Mouse (Mus musculus): Measurements from ENCODE around the gene Tmem53. TPM values are rescaled to one million over a fixed set of nuclear protein-coding genes. Genes with fewer than 3 reads are reported as not detected.
A peak's percentile ranks its signal among the peaks of the same experiment; 100 is the strongest.

The Tmem53 gene
- total and polyA plus RNA-seq, 2 experiments from 2014 or later = 59.2 to 65.9 TPM

GRCm38 (mm10) chr4:117296849-117297593 lies 45.3 kb downstream of the Tmem53 start:
- TF ChIP-seq CTCF (IDR thresholded peaks at IDR 0.05; ENCODE audit: low read depth) (no peak), EP300 (IDR thresholded peaks at IDR 0.05; ENCODE audit: low read depth) (no peak)
- WGBS = 84% methylated on average over 19 of the region's 19 CpGs
- H3K9ac ChIP-seq (replicated peaks; ENCODE audit: low read depth, low read length) = no peak overlapping the region
- H3K4me3 ChIP-seq (ENCODE audit: low read depth, low read length) = no peak overlapping the region
- no peak overlapping the region for H3K4me2 ChIP-seq (ENCODE audit: low read depth, low read length)
- no peaks in the 10 kb centered on the region for H3K36me3 ChIP-seq (replicated peaks; ENCODE audit: control insufficient read depth, insufficient read depth, low read length)
- DNase-seq (ENCODE audit: low spot score) = no peak
- no peaks in the 10 kb centered on the region for H3K27me3 ChIP-seq (ENCODE audit: control insufficient read depth, insufficient read depth, low read length)
- H3K27ac ChIP-seq (ENCODE audit: low read depth) = no peak overlapping the region
- no peaks in the 10 kb centered on the region for H3K9me3 ChIP-seq (replicated peaks; ENCODE audit: control insufficient read depth, low read length)
- no peak for ATAC-seq (ENCODE audit: insufficient read depth, low read depth)
- H3K4me1 ChIP-seq (ENCODE audit: control insufficient read depth, insufficient read depth) = no peaks in the 10 kb centered on the region

- TF ChIP-seq CTCF (IDR thresholded peaks at IDR 0.05; ENCODE audit: low read depth) = no peak
- TF ChIP-seq EP300 (IDR thresholded peaks at IDR 0.05; ENCODE audit: low read depth) = no peak
- H3K4me1 ChIP-seq (ENCODE audit: control insufficient read depth, insufficient read depth) = no peaks in the 10 kb centered on the region
- H3K9me3 ChIP-seq (replicated peaks; ENCODE audit: control insufficient read depth, low read length) = no peaks in the 10 kb centered on the region
- no peak overlapping the region for H3K27ac ChIP-seq (ENCODE audit: low read depth)
- no peak overlapping the region for H3K4me2 ChIP-seq (ENCODE audit: low read depth, low read length)
- H3K36me3 ChIP-seq (replicated peaks; ENCODE audit: control insufficient read depth, insufficient read depth, low read length) = no peaks in the 10 kb centered on the region
- H3K4me3 ChIP-seq (ENCODE audit: low read depth, low read length) = no peak overlapping the region
- H3K9ac ChIP-seq (replicated peaks; ENCODE audit: low read depth, low read length) = no peak overlapping the region
- H3K27me3 ChIP-seq (ENCODE audit: control insufficient read depth, insufficient read depth, low read length) = peaks cover 4% of the 10 kb centered on the region; the same call in 1 of the 2 replicates
- 78% methylated on average over 9 of the region's 9 CpGs for WGBS
- ATAC-seq (ENCODE audit: insufficient read depth, low read depth) = no peak
- no peak for DNase-seq (ENCODE audit: low spot score)
These were observed 46.1 kb downstream of the Tmem53 start for GRCm38 (mm10) chr4:117297819-117298218.

GRCm38 (mm10) chr4:117299921-117300320 lies 48.2 kb downstream of the Tmem53 start:
- ATAC-seq (ENCODE audit: insufficient read depth, low read depth) (no peak), DNase-seq (ENCODE audit: low spot score) (no peak)
- Histone ChIP-seq H3K9ac (replicated peaks; ENCODE audit: low read depth, low read length) (no peak overlapping the region), H3K4me1 (ENCODE audit: control insufficient read depth, insufficient read depth) (peaks cover 6% of the 10 kb centered on the region), H3K9me3 (replicated peaks; ENCODE audit: control insufficient read depth, low read length) (no peaks in the 10 kb centered on the region), H3K27ac (ENCODE audit: low read depth) (no peak overlapping the region), H3K4me2 (ENCODE audit: low read depth, low read length) (no peak overlapping the region), H3K36me3 (replicated peaks; ENCODE audit: control insufficient read depth, insufficient read depth, low read length) (no peaks in the 10 kb centered on the region), H3K4me3 (ENCODE audit: low read depth, low read length) (no peak overlapping the region), H3K27me3 (ENCODE audit: control insufficient read depth, insufficient read depth, low read length) (peaks cover 21% of the 10 kb centered on the region)
- WGBS = 83% methylated on average over 10 of the region's 10 CpGs
- no peak for TF ChIP-seq EP300 (IDR thresholded peaks at IDR 0.05; ENCODE audit: low read depth)
- TF ChIP-seq CTCF (IDR thresholded peaks at IDR 0.05; ENCODE audit: low read depth) = no peak

DNA sequence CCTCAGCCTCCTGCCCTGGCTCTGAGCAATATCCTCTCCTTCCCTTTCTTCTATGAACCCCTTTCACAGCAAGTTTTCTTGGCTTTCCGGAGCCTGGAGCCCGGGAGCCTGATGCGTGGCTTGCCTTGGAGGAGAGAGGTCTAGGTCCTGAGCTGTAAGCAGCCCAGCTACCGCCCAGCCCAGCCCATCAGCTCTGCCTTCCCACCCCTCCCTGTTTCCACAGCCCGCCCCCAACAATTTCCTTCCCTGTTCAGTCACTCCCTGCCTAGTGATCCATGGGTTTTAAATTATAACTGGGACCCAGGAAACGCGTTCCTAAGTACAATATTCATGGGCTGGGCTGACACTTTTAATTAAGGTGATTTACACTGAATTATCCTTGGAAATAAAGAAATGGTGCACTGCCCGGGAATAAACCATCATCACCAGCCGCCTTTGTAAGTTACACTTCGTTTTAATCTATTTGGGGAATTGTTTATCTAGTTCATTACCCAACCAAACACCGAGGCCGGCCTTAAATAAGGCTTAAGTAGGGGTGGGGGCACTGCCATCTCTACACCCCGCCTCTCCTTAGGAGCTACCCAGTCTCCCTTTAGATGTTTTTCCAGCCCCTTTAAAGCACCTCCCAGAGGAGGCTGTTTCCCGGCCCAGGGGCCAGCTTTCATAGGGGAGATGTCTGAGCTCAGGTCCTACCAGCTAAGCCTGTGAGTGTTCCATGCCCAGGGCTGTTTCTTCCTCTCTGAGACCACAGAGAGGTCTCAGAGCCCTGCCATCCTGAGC lies 50.5 kb downstream of the Tmem53 start:
- no peak for ATAC-seq (ENCODE audit: insufficient read depth, low read depth)
- WGBS = 47% methylated on average over 14 of the region's 14 CpGs
- H3K4me1 ChIP-seq (ENCODE audit: control insufficient read depth, insufficient read depth) = peaks cover 6% of the 10 kb centered on the region
- H3K36me3 ChIP-seq (replicated peaks; ENCODE audit: control insufficient read depth, insufficient read depth, low read length) = no peaks in the 10 kb centered on the region
- H3K9ac ChIP-seq (replicated peaks; ENCODE audit: low read depth, low read length) = no peak overlapping the region
- H3K4me2 ChIP-seq (ENCODE audit: low read depth, low read length) = no peak overlapping the region
- H3K27ac ChIP-seq (ENCODE audit: low read depth) = no peak overlapping the region
- no peak overlapping the region for H3K4me3 ChIP-seq (ENCODE audit: low read depth, low read length)
- peaks cover 34% of the 10 kb centered on the region for H3K27me3 ChIP-seq (ENCODE audit: control insufficient read depth, insufficient read depth, low read length)
- TF ChIP-seq CTCF (IDR thresholded peaks at IDR 0.05; ENCODE audit: low read depth) (no peak), EP300 (IDR thresholded peaks at IDR 0.05; ENCODE audit: low read depth) (no peak)
- no peaks in the 10 kb centered on the region for H3K9me3 ChIP-seq (replicated peaks; ENCODE audit: control insufficient read depth, low read length)
- DNase-seq (ENCODE audit: low spot score) = no peak

DNA sequence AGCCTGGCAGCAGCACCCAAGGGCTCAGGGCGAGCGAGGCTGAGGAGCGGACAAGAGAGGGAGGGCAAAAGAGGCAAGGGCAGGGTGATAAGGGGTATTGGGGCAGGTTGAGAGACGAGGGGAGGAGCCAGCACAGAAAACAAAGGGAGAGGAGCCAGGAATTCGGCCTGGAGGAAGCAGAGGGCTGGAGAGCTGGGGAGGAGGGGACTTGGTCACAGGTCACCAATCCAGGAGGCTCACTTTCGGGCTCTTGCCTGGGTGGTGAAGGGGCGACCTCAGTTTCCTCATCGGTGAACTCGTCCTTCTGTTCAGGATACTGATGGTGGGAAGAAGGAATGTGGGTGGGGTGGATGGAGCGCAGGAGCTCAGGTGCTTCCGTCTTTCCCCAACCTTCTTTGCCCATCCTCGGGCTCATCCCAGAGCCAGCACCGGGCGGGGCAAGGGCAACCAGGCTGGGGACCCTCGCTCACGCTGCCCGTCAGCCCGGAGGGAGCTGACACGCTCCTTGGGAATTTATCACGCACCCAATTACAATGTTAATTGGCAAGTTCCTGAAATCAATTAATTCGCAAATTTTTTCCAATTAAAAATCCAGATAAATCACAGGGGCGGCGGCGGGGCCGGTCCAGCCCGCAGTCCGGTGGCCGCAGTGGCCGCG lies 52.0 kb downstream of the Tmem53 start:
- no peaks in the 10 kb centered on the region for H3K9me3 ChIP-seq (replicated peaks; ENCODE audit: control insufficient read depth, low read length)
- H3K36me3 ChIP-seq (replicated peaks; ENCODE audit: control insufficient read depth, insufficient read depth, low read length) = no peaks in the 10 kb centered on the region
- no peak overlapping the region for H3K27ac ChIP-seq (ENCODE audit: low read depth)
- peaks cover 34% of the 10 kb centered on the region for H3K27me3 ChIP-seq (ENCODE audit: control insufficient read depth, insufficient read depth, low read length)
- H3K9ac ChIP-seq (replicated peaks; ENCODE audit: low read depth, low read length) = peak overlapping the region; percentile 52
- TF ChIP-seq CTCF (IDR thresholded peaks at IDR 0.05; ENCODE audit: low read depth) (no peak), EP300 (IDR thresholded peaks at IDR 0.05; ENCODE audit: low read depth) (no peak)
- 11% methylated on average over 29 of the region's 30 CpGs for WGBS
- peak overlapping the region; percentile 93 for H3K4me2 ChIP-seq (ENCODE audit: low read depth, low read length)
- no peak for ATAC-seq (ENCODE audit: insufficient read depth, low read depth)
- no peak for DNase-seq (ENCODE audit: low spot score)
- H3K4me3 ChIP-seq (ENCODE audit: low read depth, low read length) = peak overlapping the region; percentile 46
- H3K4me1 ChIP-seq (ENCODE audit: control insufficient read depth, insufficient read depth) = peaks cover 6% of the 10 kb centered on the region
